Mouse (Mus musculus) kidney, embryonic 16.5 days (tissue): ENCODE results near the gene Krtap5-5. TPM values are rescaled to one million over a fixed set of nuclear protein-coding genes. Genes with fewer than 3 reads are reported as not detected.

Experiments
- polyA plus RNA-seq: library from polyadenylated mRNA; unstranded; fragments of >200 nt; fragmentation: Nextera tagmentation; extraction: Ambion mirVana; gene quantifications from 2 replicates; pipeline ENCODE4 v1.2.1, GENCODE M21; 2015

The Krtap5-5 gene
- polyA plus RNA-seq, 1 experiment from 2014 or later, result not detected

Other genes with a start within 250 kb of the Krtap5-5 start
- 69.1 and 77.2 TPM in 2 replicates for gene Mob2, start 168.9 kb downstream of the Krtap5-5 start, polyA plus RNA-seq
- gene Dusp8, start 134.1 kb downstream of the Krtap5-5 start, polyA plus RNA-seq, result 2.4 and 2.5 TPM in 2 replicates
- not detected in 2 replicates for gene Gm45618, start 109.2 kb downstream of the Krtap5-5 start, polyA plus RNA-seq
- gene Gm39115, start 93.9 kb downstream of the Krtap5-5 start, polyA plus RNA-seq, result not detected in 2 replicates
- gene Gm45337, start 85.4 kb downstream of the Krtap5-5 start, polyA plus RNA-seq, result not detected in 2 replicates
- gene Gm29735, start 72.9 kb downstream of the Krtap5-5 start, polyA plus RNA-seq, result not detected in 2 replicates
- not detected in 2 replicates for gene Gm4553, start 64.2 kb downstream of the Krtap5-5 start, polyA plus RNA-seq
- not detected in 2 replicates for gene Krtap5-2, start 54.0 kb downstream of the Krtap5-5 start, polyA plus RNA-seq
- gene Gm10153, start 39.6 kb downstream of the Krtap5-5 start, polyA plus RNA-seq, result not detected in 2 replicates
- not detected in 2 replicates for gene Krtap5-3, start 28.6 kb downstream of the Krtap5-5 start, polyA plus RNA-seq
- gene Gm7579, start 18.1 kb downstream of the Krtap5-5 start, polyA plus RNA-seq, result not detected in 2 replicates
- gene Gm40460, start 11.1 kb upstream of the Krtap5-5 start, polyA plus RNA-seq, result not detected in 2 replicates
- gene Gm2431, start 28.4 kb upstream of the Krtap5-5 start, polyA plus RNA-seq, result not detected in 2 replicates
- not detected in 2 replicates for gene Gm4559, start 44.4 kb upstream of the Krtap5-5 start, polyA plus RNA-seq
- gene Krtap5-1, start 67.1 kb upstream of the Krtap5-5 start, polyA plus RNA-seq, result not detected in 2 replicates
- not detected in 2 replicates for gene Krtap5-4, start 73.6 kb upstream of the Krtap5-5 start, polyA plus RNA-seq
- 1.8 and 2.5 TPM in 2 replicates for gene Ifitm10, start 143.8 kb upstream of the Krtap5-5 start, polyA plus RNA-seq
- gene Gm49369, start 152.7 kb upstream of the Krtap5-5 start, polyA plus RNA-seq, result 4.4 TPM in 1 of 2 replicates, not detected in the other
- 398 and 453 TPM in 2 replicates for gene Ctsd, start 158.1 kb upstream of the Krtap5-5 start, polyA plus RNA-seq
- gene Syt8, start 204.9 kb upstream of the Krtap5-5 start, polyA plus RNA-seq, result 2.3 and 4.0 TPM in 2 replicates
- gene Tnni2, start 211.8 kb upstream of the Krtap5-5 start, polyA plus RNA-seq, result 11.9 and 12.0 TPM in 2 replicates
- gene Lsp1, start 230.8 kb upstream of the Krtap5-5 start, polyA plus RNA-seq, result 141 and 156 TPM in 2 replicates